Mouse (Mus musculus) forebrain, embryonic 10.5 days (tissue): Measurements from ENCODE around the gene Sept10. TPM values are rescaled to one million over a fixed set of nuclear protein-coding genes. Genes with fewer than 3 reads are reported as not detected.

Experiments used
- DNase-seq: peaks from one replicate; pipeline ENCODE4 v3.0.0-alpha.2; 2017; ENCODE audit warnings: low spot score; ENCODE audit errors: extremely low spot score
- H3K27ac ChIP-seq: fragments of 300-500 bp; sonication (generic); 2 replicates; pipeline ENCODE4 v1.5.1; 2016; ENCODE audit warnings: mild to moderate bottlenecking
- H3K27me3 ChIP-seq: fragments of 300-500 bp; sonication (generic); 2 replicates; pipeline ENCODE4 v1.6.1; 2016; ENCODE audit warnings: mild to moderate bottlenecking; ENCODE audit not compliant: poor library complexity, severe bottlenecking
- H3K36me3 ChIP-seq: fragments of 300-500 bp; sonication (generic); replicated peaks from 2 replicates; pipeline ENCODE4 v1.6.1; 2016; ENCODE audit warnings: mild to moderate bottlenecking, moderate library complexity
- H3K4me1 ChIP-seq: fragments of 300-500 bp; sonication (generic); 2 replicates; pipeline ENCODE4 v1.6.1; 2016
- H3K4me3 ChIP-seq: fragments of 300-500 bp; sonication (generic); 2 replicates; pipeline ENCODE4 v1.5.1; 2016; ENCODE audit warnings: mild to moderate bottlenecking, moderate library complexity
- H3K9me3 ChIP-seq: fragments of 300-500 bp; sonication (generic); 2 replicates; pipeline ENCODE4 v1.6.1; 2016; ENCODE audit warnings: mild to moderate bottlenecking, moderate library complexity
- WGBS: fragments of 180-500 bp; shearing (Covaris S2); methylation state at CpG from one replicate; pipeline ENCODE4 v1.1.7; 2016; 5-methylcytosine and 5-hydroxymethylcytosine counted together
- polyA plus RNA-seq: library from polyadenylated mRNA; unstranded; fragments of >200 nt; fragmentation: Nextera tagmentation; extraction: Ambion mirVana; gene quantifications from 2 replicates; pipeline ENCODE4 v1.2.1, GENCODE M21; 2016

Sept10 gene
- polyA plus RNA-seq, 1 experiment from 2014 or later: 30.6 TPM

DNA sequence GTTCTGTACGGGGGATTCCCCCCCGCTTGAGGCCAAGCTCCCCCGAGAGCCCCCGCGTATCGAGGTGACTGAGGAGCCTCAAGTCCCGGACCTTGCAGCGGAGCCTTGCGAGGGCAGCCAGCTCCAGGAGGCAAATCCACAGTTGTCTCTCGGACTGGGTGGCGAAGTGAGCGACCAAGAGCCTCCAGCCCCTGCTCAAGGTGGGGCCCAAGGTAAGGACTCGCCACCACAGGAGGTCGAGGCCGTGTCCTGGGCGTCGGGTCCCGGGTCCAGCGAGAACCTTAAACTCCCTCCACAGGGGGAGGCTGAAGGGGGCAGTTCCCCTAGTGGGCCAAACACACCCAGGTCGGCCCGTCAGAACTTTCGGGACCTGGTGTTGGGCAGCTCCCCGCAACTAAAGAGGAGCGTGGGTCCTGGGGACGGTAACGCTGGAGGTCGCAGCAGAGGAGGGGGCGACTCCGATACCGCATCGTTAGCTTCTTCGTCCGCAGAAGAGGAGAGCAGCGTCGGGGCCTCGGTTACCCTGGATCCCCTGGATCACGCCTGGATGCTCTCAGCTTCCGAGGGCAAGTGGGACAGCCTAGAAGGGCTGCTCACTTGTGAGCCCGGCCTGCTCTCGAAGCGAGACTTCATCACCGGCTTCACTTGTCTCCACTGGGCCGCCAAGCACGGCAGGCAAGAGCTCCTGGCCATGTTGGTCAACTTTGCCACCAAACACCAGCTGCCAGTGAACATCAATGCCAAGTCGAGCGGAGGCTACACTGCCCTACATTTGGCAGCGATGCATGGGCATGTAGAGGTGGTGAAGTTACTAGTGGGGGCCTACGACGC, 839 bp upstream of the Sept10 start:
- H3K27ac ChIP-seq: peak overlapping the region; percentile 98
- peaks cover 6% of the 10 kb centered on the region for H3K27me3 ChIP-seq
- peaks cover 51% of the 10 kb centered on the region for H3K4me1 ChIP-seq
- WGBS: 5% methylated on average over 47 of the region's 49 CpGs
- H3K36me3 ChIP-seq: peaks cover 20% of the 10 kb centered on the region
- no peaks in the 10 kb centered on the region for H3K9me3 ChIP-seq
- DNase-seq: peak; percentile 44
- H3K4me3 ChIP-seq: peak overlapping the region; percentile 89

DNA sequence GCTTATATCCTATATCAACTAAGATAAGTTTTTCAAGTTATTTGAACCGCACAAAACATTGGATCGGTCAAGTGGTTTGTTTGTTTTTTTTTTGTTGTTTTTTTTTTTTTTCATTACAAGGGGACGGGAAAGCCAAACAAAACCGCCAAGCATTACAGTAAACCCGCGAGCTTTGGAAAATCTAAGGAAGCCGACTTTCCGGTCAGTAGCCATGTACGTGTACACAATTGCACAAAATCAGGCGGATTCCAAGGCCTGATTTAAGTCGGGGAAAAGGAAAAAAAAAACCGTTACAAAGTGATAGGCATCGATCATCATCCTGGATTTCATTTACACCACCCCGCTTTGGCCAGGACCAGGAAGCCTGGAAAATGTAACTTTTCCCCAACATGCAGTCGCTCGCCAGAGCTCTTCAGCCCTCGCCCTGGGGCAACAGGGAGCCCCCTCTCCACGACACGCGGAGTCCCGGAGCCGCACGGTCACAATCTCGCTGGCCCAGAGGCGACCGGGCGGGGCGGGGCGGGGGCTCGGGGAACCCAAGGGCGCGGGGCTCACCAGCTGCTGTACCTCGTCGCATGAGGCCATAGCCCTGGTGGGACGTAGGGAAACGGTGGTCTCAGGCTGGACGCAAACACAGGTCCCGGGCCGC, 699 bp downstream of the Sept10 start:
- no peaks in the 10 kb centered on the region for H3K9me3 ChIP-seq
- no peak for DNase-seq
- H3K27me3 ChIP-seq: peaks cover 6% of the 10 kb centered on the region
- peaks cover 16% of the 10 kb centered on the region for H3K36me3 ChIP-seq
- H3K4me1 ChIP-seq: peaks cover 51% of the 10 kb centered on the region
- 3% methylated on average over 39 of the region's 39 CpGs for WGBS
- H3K4me3 ChIP-seq: peak overlapping the region; percentile 89
- H3K27ac ChIP-seq: peak overlapping the region; percentile 98

DNA sequence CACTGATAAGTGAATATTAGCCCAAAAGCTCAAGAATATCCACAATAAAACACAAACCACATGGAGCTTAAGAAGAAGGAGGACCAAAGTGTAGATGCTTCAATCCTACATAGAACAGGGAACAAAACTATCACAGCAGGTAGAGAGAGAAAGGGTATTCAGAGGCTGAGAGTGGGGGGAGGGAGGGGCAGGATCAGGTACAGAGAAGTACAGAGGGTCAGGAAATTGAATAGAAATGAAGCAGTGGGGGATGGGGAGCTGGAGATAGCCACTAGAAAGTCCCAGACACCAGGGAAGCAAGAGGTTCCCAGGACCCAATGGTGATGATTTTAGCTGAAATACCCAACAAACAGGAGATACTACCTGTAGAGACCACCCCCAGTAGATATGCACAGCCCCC, 21.6 kb downstream of the Sept10 start:
- no peaks in the 10 kb centered on the region for H3K9me3 ChIP-seq
- H3K4me1 ChIP-seq: peaks cover 16% of the 10 kb centered on the region
- peaks cover 10% of the 10 kb centered on the region for H3K36me3 ChIP-seq

DNA sequence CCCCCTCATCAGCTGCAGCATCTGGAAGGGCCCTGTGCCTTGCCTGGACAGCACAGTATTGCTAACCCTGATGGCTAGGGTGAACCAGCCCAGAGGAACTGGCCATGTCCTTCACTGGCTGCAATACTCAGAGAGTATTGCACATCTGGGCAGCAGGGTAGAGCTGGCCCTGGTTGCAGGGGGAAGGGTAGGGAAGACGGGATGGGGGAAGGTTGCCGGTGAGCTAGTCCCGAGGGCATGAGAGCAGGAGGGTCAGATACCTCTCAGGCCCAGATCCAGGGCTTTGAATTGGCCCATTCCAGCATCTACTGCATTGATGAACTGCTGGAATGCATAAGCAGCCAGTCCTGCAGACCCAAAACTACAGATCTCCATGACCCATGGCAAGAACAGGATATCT, 24.9 kb downstream of the Sept10 start:
- 81% methylated on average over 3 of the region's 3 CpGs for WGBS
- no peak for DNase-seq
- H3K36me3 ChIP-seq: peaks cover 6% of the 10 kb centered on the region
- no peaks in the 10 kb centered on the region for H3K27me3 ChIP-seq
- no peak overlapping the region for H3K27ac ChIP-seq
- no peaks in the 10 kb centered on the region for H3K9me3 ChIP-seq
- no peak overlapping the region for H3K4me3 ChIP-seq
- H3K4me1 ChIP-seq: peaks cover 19% of the 10 kb centered on the region

More for the DNA sequence above, 21.6 kb downstream of the Sept10 start:
- no peak overlapping the region for H3K27ac ChIP-seq
- DNase-seq: no peak
- H3K4me3 ChIP-seq: no peak overlapping the region
- H3K27me3 ChIP-seq: no peaks in the 10 kb centered on the region

DNA sequence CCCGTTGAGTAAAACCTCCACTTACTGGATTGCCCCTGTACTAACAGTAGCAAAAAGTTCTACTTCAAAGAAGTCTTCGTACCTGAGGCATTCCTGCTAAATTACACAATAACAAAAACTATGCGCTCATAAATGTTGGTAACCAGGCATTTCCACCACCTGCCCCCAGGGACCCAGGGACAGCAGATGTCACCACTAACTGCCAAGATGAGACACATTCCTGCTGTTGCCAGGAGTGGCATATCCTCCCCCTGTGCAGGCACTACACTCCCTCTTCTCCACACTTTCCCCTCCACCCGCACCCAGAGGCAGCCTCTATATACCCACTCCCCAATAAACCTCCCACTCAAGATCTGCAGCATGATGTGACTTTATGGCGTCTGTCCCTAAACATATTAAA, 26.8 kb downstream of the Sept10 start:
- WGBS: 81% methylated on average over 5 of the region's 5 CpGs
- no peaks in the 10 kb centered on the region for H3K27me3 ChIP-seq
- H3K9me3 ChIP-seq: no peaks in the 10 kb centered on the region
- H3K27ac ChIP-seq: no peak overlapping the region
- H3K4me3 ChIP-seq: no peak overlapping the region
- DNase-seq: no peak
- peaks cover 14% of the 10 kb centered on the region for H3K36me3 ChIP-seq
- H3K4me1 ChIP-seq: peaks cover 19% of the 10 kb centered on the region

DNA sequence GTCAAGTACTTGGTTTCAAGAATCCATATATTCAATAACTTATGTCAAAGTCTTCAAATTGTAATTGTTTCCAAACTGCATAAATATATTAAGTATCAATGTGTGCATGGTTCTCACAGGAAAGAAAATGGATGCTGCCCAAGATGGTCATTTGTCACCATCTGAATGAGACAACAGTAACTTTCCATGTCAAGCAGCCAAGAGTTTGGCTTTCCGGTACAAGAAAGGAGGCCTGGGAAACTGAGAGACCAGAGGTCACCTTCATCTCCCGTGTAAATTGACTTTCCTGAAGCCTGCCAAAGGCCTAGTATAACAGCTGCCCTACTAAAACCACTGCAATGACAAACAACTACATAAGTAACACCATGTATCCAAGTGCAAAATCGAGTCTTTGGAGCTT, 39.3 kb downstream of the Sept10 start:
- DNase-seq: no peak
- Histone ChIP-seq H3K27ac (no peak overlapping the region), H3K27me3 (no peaks in the 10 kb centered on the region), H3K9me3 (no peaks in the 10 kb centered on the region), H3K4me3 (no peak overlapping the region), H3K4me1 (no peaks in the 10 kb centered on the region), H3K36me3 (peaks cover 33% of the 10 kb centered on the region)
- 84% methylated on average over 3 of the region's 3 CpGs for WGBS

DNA sequence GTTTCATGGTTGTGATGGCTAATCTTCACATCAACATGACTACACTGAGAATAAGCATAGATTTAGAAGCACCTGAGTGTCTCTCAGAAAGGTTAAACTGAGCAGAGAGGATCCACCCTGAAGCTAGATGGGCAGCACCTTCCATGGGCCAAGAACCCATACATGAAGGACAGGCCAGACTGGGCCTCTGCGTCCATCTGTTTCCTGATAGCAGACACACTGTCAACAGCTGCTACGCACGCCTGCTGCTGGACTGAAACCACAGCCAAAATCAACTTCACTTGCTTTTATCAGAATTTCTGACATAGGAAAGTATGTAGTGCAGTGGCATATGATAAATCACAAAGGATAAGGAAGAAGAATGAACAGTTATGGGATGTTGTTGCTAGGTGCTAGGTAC, 42.0 kb downstream of the Sept10 start:
- DNase-seq: no peak
- Histone ChIP-seq H3K27me3 (no peaks in the 10 kb centered on the region), H3K36me3 (peaks cover 36% of the 10 kb centered on the region), H3K4me1 (no peaks in the 10 kb centered on the region), H3K27ac (no peak overlapping the region), H3K9me3 (no peaks in the 10 kb centered on the region), H3K4me3 (no peak overlapping the region)
- 89% methylated on average over 3 of the region's 3 CpGs for WGBS

DNA sequence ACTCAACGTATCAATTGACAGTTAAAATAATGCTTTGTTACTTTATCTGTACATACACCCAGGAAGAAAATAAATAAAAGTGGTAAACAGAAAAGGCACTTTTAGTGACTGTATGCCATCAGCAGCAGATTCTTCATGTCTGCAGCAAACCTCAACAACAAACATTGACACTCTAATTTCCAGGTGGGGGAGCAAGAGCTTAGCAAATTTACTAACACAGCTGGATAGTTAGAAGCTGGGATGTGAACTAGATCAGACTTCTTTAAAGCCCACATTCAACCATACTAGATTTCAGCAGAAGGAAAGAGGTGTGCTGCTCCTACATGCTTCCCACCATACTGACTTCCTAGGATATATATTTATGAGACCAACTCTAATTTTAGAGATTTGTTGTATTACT, 49.1 kb downstream of the Sept10 start:
- Histone ChIP-seq H3K4me3 (no peak overlapping the region), H3K27me3 (no peaks in the 10 kb centered on the region), H3K36me3 (peaks cover 25% of the 10 kb centered on the region), H3K9me3 (no peaks in the 10 kb centered on the region), H3K4me1 (no peaks in the 10 kb centered on the region), H3K27ac (no peak overlapping the region)
- 90% methylated on average over 1 of the region's 1 CpGs for WGBS
- DNase-seq: no peak

DNA sequence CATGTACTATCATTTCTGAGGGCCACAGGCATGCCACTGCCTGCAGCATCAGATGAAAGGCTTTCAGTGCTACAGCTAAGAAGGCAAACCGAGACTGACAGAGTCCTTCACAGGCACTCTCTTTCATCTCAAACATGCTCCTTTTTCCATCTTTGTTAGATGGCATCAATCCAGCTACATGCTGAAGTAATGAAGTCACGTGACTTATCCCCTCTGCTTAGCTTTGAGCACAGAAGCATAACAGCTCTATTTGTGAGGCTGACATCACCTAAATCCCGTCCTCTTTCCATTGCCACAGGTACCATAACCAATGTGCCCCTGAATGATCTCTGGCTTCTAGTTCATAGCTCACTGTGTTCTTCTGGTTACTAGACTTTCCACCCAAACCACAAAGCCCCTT, 50.6 kb downstream of the Sept10 start:
- no peak overlapping the region for H3K27ac ChIP-seq
- WGBS: 88% methylated on average over 3 of the region's 3 CpGs
- no peak for DNase-seq
- no peaks in the 10 kb centered on the region for H3K27me3 ChIP-seq
- H3K4me3 ChIP-seq: no peak overlapping the region
- H3K4me1 ChIP-seq: no peaks in the 10 kb centered on the region
- H3K9me3 ChIP-seq: no peaks in the 10 kb centered on the region
- H3K36me3 ChIP-seq: peaks cover 22% of the 10 kb centered on the region

DNA sequence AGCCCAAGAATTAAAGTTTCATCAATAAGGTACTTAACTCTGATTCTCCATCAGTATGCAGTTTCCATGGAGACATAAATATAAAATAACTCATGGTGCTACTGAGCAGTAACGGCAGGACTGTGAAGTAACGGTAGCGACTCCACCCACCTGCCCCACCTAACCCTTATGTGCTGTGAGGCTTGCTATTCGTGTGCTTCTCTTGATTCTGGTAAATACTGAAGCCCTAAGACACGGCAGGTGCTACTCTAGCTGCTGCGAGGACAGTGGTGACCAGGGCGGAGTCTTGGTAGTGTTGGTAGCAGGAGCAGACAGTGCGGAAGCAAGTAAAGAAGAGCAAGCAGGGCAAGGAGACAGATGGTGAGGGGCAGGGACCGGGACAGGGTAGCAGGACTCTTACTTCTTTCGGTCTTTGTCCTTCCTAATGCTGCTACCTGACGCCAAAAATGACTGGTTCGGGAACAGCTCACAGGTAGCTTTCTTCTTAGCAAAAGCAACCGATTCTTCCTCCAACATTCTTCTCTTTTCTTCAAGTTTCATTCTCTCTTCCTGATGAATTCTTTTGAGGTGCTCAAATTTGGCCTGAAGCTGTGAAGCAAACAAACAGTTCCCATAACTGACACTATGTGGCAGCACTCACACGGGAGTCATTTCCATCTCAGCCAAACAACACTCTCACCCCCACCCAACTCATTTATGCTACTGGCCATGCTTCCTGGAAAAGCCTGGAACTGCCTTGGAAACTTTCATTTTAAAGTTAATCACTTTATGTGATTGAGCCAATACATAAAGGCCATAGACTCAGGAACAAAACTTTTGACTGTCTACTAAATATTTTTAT, 55.3 kb downstream of the Sept10 start:
- 80% methylated on average over 14 of the region's 14 CpGs for WGBS
- Histone ChIP-seq H3K9me3 (no peaks in the 10 kb centered on the region), H3K27ac (no peak overlapping the region), H3K4me1 (no peaks in the 10 kb centered on the region), H3K27me3 (no peaks in the 10 kb centered on the region), H3K36me3 (peaks cover 23% of the 10 kb centered on the region), H3K4me3 (no peak overlapping the region)
- peak; percentile 22 for DNase-seq

DNA sequence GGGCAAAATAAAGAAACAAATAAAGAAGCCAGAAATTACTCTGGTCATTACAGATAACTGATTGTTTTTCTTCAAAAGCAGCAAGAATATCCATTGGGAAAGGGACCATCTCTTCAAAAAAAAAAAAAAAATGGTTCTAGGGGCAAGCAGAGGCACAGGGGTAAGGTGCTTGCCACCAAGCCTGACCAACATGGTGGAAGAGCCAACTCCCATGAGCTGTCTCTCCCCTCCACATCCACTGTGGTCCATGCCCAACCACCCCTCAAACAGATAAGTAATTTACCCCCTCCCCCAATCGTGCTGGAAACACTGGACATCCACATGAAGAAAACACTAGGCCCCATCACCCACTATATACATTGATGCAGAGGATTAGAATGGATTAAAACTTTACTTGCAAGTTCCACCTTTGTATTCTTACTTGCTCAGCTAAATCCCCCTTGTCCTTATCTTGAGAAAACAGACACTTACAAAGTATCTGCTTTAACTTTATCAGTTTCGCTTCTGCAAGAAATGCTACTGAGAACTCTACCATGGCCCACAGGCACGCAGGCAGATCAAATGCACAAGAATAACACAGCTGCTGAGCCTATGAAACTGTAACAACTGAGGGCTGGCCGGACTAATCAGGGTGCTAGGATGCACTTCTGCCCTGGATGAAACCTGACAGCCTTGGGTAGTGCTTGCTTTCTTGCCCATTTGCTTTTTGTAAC, 59.3 kb downstream of the Sept10 start:
- Histone ChIP-seq H3K36me3 (peaks cover 10% of the 10 kb centered on the region), H3K9me3 (no peaks in the 10 kb centered on the region), H3K4me1 (no peaks in the 10 kb centered on the region; the same call in 1 of the 2 replicates), H3K27me3 (no peaks in the 10 kb centered on the region), H3K4me3 (no peak overlapping the region), H3K27ac (no peak overlapping the region)
- WGBS: 67% methylated on average over 4 of the region's 4 CpGs
- DNase-seq: no peak

DNA sequence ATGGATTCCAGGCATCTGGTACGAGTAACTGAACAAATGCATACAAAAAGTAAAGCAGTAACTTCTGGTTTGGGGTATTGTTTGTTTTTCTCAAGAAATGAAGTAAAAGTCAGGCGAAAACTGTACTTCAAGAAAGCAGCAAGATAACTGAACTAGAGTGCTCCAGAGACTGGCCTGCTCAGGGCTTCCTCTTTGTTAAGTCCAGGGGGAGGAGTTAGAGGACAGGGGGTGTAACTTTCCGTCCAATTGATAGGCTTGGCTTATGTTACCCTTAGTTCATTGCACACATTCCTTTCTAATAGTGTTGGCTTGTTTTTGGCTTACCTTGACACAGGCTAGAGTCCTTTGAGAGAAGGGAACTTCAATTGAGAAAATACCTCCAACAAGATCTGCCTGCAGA, 63.0 kb downstream of the Sept10 start:
- no peak overlapping the region for H3K27ac ChIP-seq
- DNase-seq: no peak
- WGBS: 71% methylated on average over 3 of the region's 3 CpGs

More for the DNA sequence above, 63.0 kb downstream of the Sept10 start:
- Histone ChIP-seq H3K4me3 (no peak overlapping the region), H3K9me3 (peaks cover 2% of the 10 kb centered on the region; the same call in 1 of the 2 replicates), H3K4me1 (no peaks in the 10 kb centered on the region; the same call in 1 of the 2 replicates), H3K36me3 (peaks cover 4% of the 10 kb centered on the region; the same call in 1 of the 2 replicates), H3K27me3 (no peaks in the 10 kb centered on the region)
